Mouse (Mus musculus): ENCODE data around the gene Lilrb4a.

- no peak for TF ChIP-seq POLR2A (IDR thresholded peaks at IDR 0.05; ENCODE audit: extremely low read depth, insufficient read depth, low read length)
- TF ChIP-seq CTCF (IDR thresholded peaks at IDR 0.05; ENCODE audit: extremely low read depth, insufficient read depth, low read length) = no peak
Observed at GRCm38 (mm10) chr10:51520021-51520420, 29.3 kb downstream of the Lilrb4a start.
